Mouse (Mus musculus): ENCODE data around the gene Snf8.

- TF ChIP-seq POLR2A (IDR thresholded peaks at IDR 0.05; ENCODE audit: low read depth, low read length) = no peak
- no peak for TF ChIP-seq CTCF (IDR thresholded peaks at IDR 0.05; ENCODE audit: borderline replicate concordance, insufficient read depth, low read length)
These were observed 53.3 kb downstream of the Snf8 start for GRCm38 (mm10) chr11:96087981-96088380.
